Mouse (Mus musculus): ENCODE results near the gene Rcor3.
A peak's percentile ranks its signal among the peaks of the same experiment; 100 is the strongest.

The Rcor3 gene

GRCm38 (mm10) chr1:192137926-192138910 lies at the start of gene Rcor3:
Gene Rcor3 (minus strand): TSS chr1:192138062.
- DNase-seq: peak; percentile 60 to 64

- DNase-seq: no peak
Observed at GRCm38 (mm10) chr1:192181696-192182257, 43.9 kb upstream of the Rcor3 start.

- no peak for DNase-seq
Observed at GRCm38 (mm10) chr1:192179877-192180276, 42.0 kb upstream of the Rcor3 start.

GRCm38 (mm10) chr1:192171477-192171876 lies 33.6 kb upstream of the Rcor3 start:
- no peak for DNase-seq

- DNase-seq: no peak
Observed at GRCm38 (mm10) chr1:192151179-192151578, 13.3 kb upstream of the Rcor3 start.

- DNase-seq: no peak
Observed at GRCm38 (mm10) chr1:192140313-192140712, 2.5 kb upstream of the Rcor3 start.

GRCm38 (mm10) chr1:192137291-192137925 lies 454 bp downstream of the Rcor3 start:
- DNase-seq: peak in 1 of 2 experiments; percentile 47

- peak; percentile 50 to 56 for DNase-seq
Observed at GRCm38 (mm10) chr1:192136561-192137290, 1.1 kb downstream of the Rcor3 start.

- DNase-seq: no peak
Observed at GRCm38 (mm10) chr1:192130202-192130601, 7.7 kb downstream of the Rcor3 start.

GRCm38 (mm10) chr1:192128343-192128742 lies 9.5 kb downstream of the Rcor3 start:
- DNase-seq: no peak

GRCm38 (mm10) chr1:192125761-192126160 lies 12.1 kb downstream of the Rcor3 start:
- no peak for DNase-seq

- no peak for DNase-seq
Observed at GRCm38 (mm10) chr1:192116262-192116661, 21.6 kb downstream of the Rcor3 start.

GRCm38 (mm10) chr1:192115378-192115777 lies 22.5 kb downstream of the Rcor3 start:
- no peak for DNase-seq

GRCm38 (mm10) chr1:192109169-192109568 lies 28.7 kb downstream of the Rcor3 start:
- no peak for DNase-seq

GRCm38 (mm10) chr1:192107352-192107751 lies 30.5 kb downstream of the Rcor3 start:
- no peak for DNase-seq

- no peak for DNase-seq
Observed at GRCm38 (mm10) chr1:192105902-192106389, 31.9 kb downstream of the Rcor3 start.

GRCm38 (mm10) chr1:192104021-192104420 lies 33.8 kb downstream of the Rcor3 start:
- DNase-seq: no peak

- no peak for DNase-seq
Observed at GRCm38 (mm10) chr1:192103176-192103575, 34.7 kb downstream of the Rcor3 start.

- no peak for DNase-seq
Observed at GRCm38 (mm10) chr1:192101359-192101758, 36.5 kb downstream of the Rcor3 start.

GRCm38 (mm10) chr1:192100742-192101141 lies 37.1 kb downstream of the Rcor3 start:
- DNase-seq: no peak

- DNase-seq: no peak
Observed at GRCm38 (mm10) chr1:192095626-192096025, 42.2 kb downstream of the Rcor3 start.

GRCm38 (mm10) chr1:192094451-192095170 lies 43.3 kb downstream of the Rcor3 start:
- DNase-seq: peak in 1 of 2 experiments; percentile 30

Data from thymus, adult 18-20 months (tissue).